In the genomic region with DNA sequence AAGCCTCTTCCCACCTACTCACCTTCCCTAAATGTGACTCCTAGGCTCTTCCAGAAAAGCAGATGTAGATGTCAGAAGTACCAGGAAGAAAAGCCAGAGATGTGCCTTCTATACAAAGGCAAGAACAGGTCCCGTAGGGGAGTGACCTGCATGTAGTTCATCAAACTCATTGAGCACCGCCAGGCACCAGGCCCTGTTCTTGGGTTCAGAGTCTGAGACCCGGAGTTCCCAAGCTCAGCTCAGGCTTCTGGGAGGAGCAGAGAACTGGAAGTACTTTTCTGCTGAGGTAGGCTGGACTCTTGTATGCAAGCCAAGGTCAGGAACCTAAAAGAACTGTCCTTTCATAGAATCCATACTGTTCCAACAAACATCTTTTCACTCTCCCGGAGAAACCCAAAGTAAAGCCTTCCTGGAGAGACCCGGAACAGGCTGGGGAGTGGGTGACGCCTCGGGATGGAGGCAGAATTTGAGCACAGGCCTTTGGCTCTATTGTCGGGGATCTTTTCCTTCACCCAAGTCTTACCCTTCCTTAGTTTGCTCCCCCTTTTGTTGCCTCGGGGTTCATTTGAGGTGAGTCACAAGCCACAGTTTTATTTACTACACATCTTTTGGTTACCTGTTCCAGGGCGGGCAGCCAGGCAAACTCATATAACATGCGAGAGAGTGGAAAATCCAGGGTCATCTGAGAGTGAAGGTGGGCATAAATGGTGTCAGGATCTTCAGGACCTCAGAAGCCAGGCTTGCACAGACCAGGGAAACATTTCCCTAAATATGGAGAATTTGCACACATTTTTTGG, we compare ENCODE assay signal across 8 mouse cellular contexts. TPM values are rescaled to one million over a fixed set of nuclear protein-coding genes. Genes with fewer than 3 reads are reported as not detected.
DNase-seq lines count a peak whose midpoint lies in the region; ATAC-seq and TF ChIP-seq lines count a peak whose summit lies in the region.

No protein-coding gene starts in this region.

- peak; percentile 24 to 47 for DNase-seq in adrenal gland, postnatal 36 days
- no peak for DNase-seq in adrenal gland, postnatal 10 days
- no peak for DNase-seq in forebrain, embryonic 11.5 days (ENCODE audit: low spot score)
- DNase-seq in midbrain, embryonic 10.5 days (ENCODE audit: low spot score), result no peak
- no peak for DNase-seq in ovary, postnatal 14 days (ENCODE audit: low spot score)
- no peak for DNase-seq in spleen, postnatal 4 days (ENCODE audit: low spot score in 2 of 2)

- H3K36me3 ChIP-seq in C2C12 (ENCODE audit: control insufficient read depth, insufficient read depth), result peaks cover 4% of the 10 kb centered on the region
- no peaks in the 10 kb centered on the region for H3K36me3 ChIP-seq in forebrain, embryonic 11.5 days (ENCODE audit: control insufficient read depth, insufficient read depth, low read length)
- no peaks in the 10 kb centered on the region for H3K36me3 ChIP-seq in intestine, postnatal 0 days (ENCODE audit: control insufficient read depth, insufficient read depth)
- peaks cover 11% of the 10 kb centered on the region for H3K36me3 ChIP-seq in midbrain, embryonic 10.5 days

- H3K79me3 ChIP-seq in C2C12 (ENCODE audit: low read depth), result peaks cover 36% of the 10 kb centered on the region

- H3K9me3 ChIP-seq in forebrain, embryonic 11.5 days (ENCODE audit: control insufficient read depth, low read length), result no peaks in the 10 kb centered on the region
- H3K9me3 ChIP-seq in intestine, postnatal 0 days (ENCODE audit: control insufficient read depth), result no peaks in the 10 kb centered on the region
- H3K9me3 ChIP-seq in midbrain, embryonic 10.5 days (replicated peaks), result no peaks in the 10 kb centered on the region

- WGBS in forebrain, embryonic 11.5 days, result 86% methylated on average over 11 of the region's 11 CpGs
- 66% methylated on average over 11 of the region's 11 CpGs for WGBS in intestine, postnatal 0 days
- WGBS in midbrain, embryonic 10.5 days, result 83% methylated on average over 11 of the region's 11 CpGs

- no peaks in the 10 kb centered on the region for H3K27me3 ChIP-seq in C2C12 (ENCODE audit: control insufficient read depth, insufficient read depth, insufficient read length)
- no peaks in the 10 kb centered on the region for H3K27me3 ChIP-seq in forebrain, embryonic 11.5 days (ENCODE audit: control insufficient read depth, insufficient read depth, low read length)
- no peaks in the 10 kb centered on the region for H3K27me3 ChIP-seq in intestine, postnatal 0 days (replicated peaks; ENCODE audit: control insufficient read depth, insufficient read depth, low read length)
- H3K27me3 ChIP-seq in midbrain, embryonic 10.5 days (ENCODE audit: low read depth, poor library complexity, severe bottlenecking), result 0 out of 2 replicates have a peak, but pooled peaks cover 5% of the 10 kb centered on the region

- ATAC-seq in forebrain, embryonic 11.5 days (replicated peaks; ENCODE audit: low FRiP score), result no peak
- peak; percentile 32 for ATAC-seq in intestine, postnatal 0 days

- peaks cover 8% of the 10 kb centered on the region for H3K4me1 ChIP-seq in forebrain, embryonic 11.5 days (replicated peaks; ENCODE audit: control insufficient read depth, insufficient read depth, low read length)
- no peaks in the 10 kb centered on the region for H3K4me1 ChIP-seq in intestine, postnatal 0 days (replicated peaks; ENCODE audit: control insufficient read depth, insufficient read depth, low read length)
- peaks cover 25% of the 10 kb centered on the region for H3K4me1 ChIP-seq in midbrain, embryonic 10.5 days

- peak overlapping the region; percentile 64 for H3K4me3 ChIP-seq in C2C12 (ENCODE audit: insufficient read depth, poor library complexity, severe bottlenecking)
- no peak overlapping the region for H3K4me3 ChIP-seq in forebrain, embryonic 11.5 days (ENCODE audit: low read depth, low read length)
- peak overlapping the region; percentile 76 for H3K4me3 ChIP-seq in intestine, postnatal 0 days (ENCODE audit: low read depth, low read length)
- peak overlapping the region; percentile 79 for H3K4me3 ChIP-seq in midbrain, embryonic 10.5 days

- no peak overlapping the region for H3ac ChIP-seq in C2C12 (ENCODE audit: control insufficient read depth, insufficient read length, low read depth)

- peak overlapping the region; percentile 80; the same call in 1 of the 2 replicates for H3K4me2 ChIP-seq in forebrain, embryonic 11.5 days (ENCODE audit: low read depth, low read length, severe bottlenecking)
- peak overlapping the region; percentile 78 for H3K4me2 ChIP-seq in intestine, postnatal 0 days (replicated peaks; ENCODE audit: low read depth)

- no peak for TF ChIP-seq CTCF in C2C12 (IDR thresholded peaks at IDR 0.05; ENCODE audit: control insufficient read depth, insufficient read depth, insufficient read length)
- TF ChIP-seq CTCF in intestine, postnatal 0 days (IDR thresholded peaks at IDR 0.05; ENCODE audit: low read depth), result no peak

- H3K9ac ChIP-seq in forebrain, embryonic 11.5 days (ENCODE audit: low read length), result no peak overlapping the region; the same call in 1 of the 2 replicates
- H3K9ac ChIP-seq in intestine, postnatal 0 days (ENCODE audit: low read depth, low read length), result no peak overlapping the region

- peaks cover 38% of the 10 kb centered on the region for H3K79me2 ChIP-seq in C2C12 (ENCODE audit: control insufficient read depth, insufficient read depth)

- H3K27ac ChIP-seq in forebrain, embryonic 11.5 days (ENCODE audit: low read depth, low read length), result no peak overlapping the region
- H3K27ac ChIP-seq in intestine, postnatal 0 days (ENCODE audit: low read depth, low read length), result peak overlapping the region; percentile 95
- H3K27ac ChIP-seq in midbrain, embryonic 10.5 days (replicated peaks), result peak overlapping the region; percentile 98; the same call in 1 of the 2 replicates

TF ChIP-seq in C2C12, 6 proteins besides CTCF, POLR2A, EP300 and RAD21:
- no peak for TF ChIP-seq USF1 (IDR thresholded peaks at IDR 0.05; ENCODE audit: low read depth)
- no peak for TF ChIP-seq FOSL1 (IDR thresholded peaks at IDR 0.05; ENCODE audit: insufficient read depth, low read length, poor library complexity, severe bottlenecking)
- TF ChIP-seq CEBPB (IDR thresholded peaks at IDR 0.05; ENCODE audit: low read depth), result no peak
- TF ChIP-seq MYOD1 (IDR thresholded peaks at IDR 0.05; ENCODE audit: control insufficient read depth, insufficient read length, low read depth), result no peak
- no peak for TF ChIP-seq MAX (IDR thresholded peaks at IDR 0.05)
- TF ChIP-seq MYOG (IDR thresholded peaks at IDR 0.05; ENCODE audit: control insufficient read depth, extremely low read depth, insufficient read length), result no peak

RNA-seq across cellular contexts. Expression of a gene that starts 0.9 kb away (rescaled TPM):
- 10 to 100 TPM; 56.4 to 66.5 TPM for total RNA-seq in adrenal gland, postnatal 36 days (2021)
- total RNA-seq in adrenal gland, postnatal 10 days (2021), result 10 to 100 TPM; 49.6 to 64.1 TPM
- 8.6 TPM for polyA plus RNA-seq in C2C12 (2012; fragmentation: generic; extraction: Trizol)
- 39.9 and 41.9 TPM in 2 replicates for polyA plus RNA-seq in forebrain, embryonic 11.5 days (2014; fragmentation: Nextera tagmentation; extraction: Ambion mirVana)
- polyA plus RNA-seq in intestine, postnatal 0 days (2015; fragmentation: Nextera tagmentation; extraction: Ambion mirVana), result 19.6 and 22.5 TPM in 2 replicates
- 23.7 and 29.3 TPM in 2 replicates for polyA plus RNA-seq in midbrain, embryonic 10.5 days (2016; fragmentation: Nextera tagmentation; extraction: Ambion mirVana)

RNA-seq across cellular contexts. Expression of a gene that starts 51.7 kb away (rescaled TPM):
- 10 to 100 TPM; 31.7 to 32.5 TPM for total RNA-seq in adrenal gland, postnatal 36 days (2021)
- 10 to 100 TPM; 22.6 to 27.2 TPM for total RNA-seq in adrenal gland, postnatal 10 days (2021)
- 18.7 TPM for polyA plus RNA-seq in C2C12 (2012; fragmentation: generic; extraction: Trizol)
- polyA plus RNA-seq in forebrain, embryonic 11.5 days (2014; fragmentation: Nextera tagmentation; extraction: Ambion mirVana), result 22.9 and 25.6 TPM in 2 replicates
- 22.0 and 22.5 TPM in 2 replicates for polyA plus RNA-seq in intestine, postnatal 0 days (2015; fragmentation: Nextera tagmentation; extraction: Ambion mirVana)
- polyA plus RNA-seq in midbrain, embryonic 10.5 days (2016; fragmentation: Nextera tagmentation; extraction: Ambion mirVana), result 21.1 and 23.5 TPM in 2 replicates

Comparison
In these comparisons a context has a peak if more than half of its experiments do, and no peak if none do; other contexts are left out.
1. DNase-seq: peak in adrenal gland, postnatal 36 days (2 of 2); none in adrenal gland, postnatal 10 days (single experiment), forebrain, embryonic 11.5 days (single experiment), midbrain, embryonic 10.5 days (single experiment), ovary, postnatal 14 days (single experiment) and spleen, postnatal 4 days (0 of 2).